ENCODE assay signal across 8 mouse cellular contexts in the genomic region with DNA sequence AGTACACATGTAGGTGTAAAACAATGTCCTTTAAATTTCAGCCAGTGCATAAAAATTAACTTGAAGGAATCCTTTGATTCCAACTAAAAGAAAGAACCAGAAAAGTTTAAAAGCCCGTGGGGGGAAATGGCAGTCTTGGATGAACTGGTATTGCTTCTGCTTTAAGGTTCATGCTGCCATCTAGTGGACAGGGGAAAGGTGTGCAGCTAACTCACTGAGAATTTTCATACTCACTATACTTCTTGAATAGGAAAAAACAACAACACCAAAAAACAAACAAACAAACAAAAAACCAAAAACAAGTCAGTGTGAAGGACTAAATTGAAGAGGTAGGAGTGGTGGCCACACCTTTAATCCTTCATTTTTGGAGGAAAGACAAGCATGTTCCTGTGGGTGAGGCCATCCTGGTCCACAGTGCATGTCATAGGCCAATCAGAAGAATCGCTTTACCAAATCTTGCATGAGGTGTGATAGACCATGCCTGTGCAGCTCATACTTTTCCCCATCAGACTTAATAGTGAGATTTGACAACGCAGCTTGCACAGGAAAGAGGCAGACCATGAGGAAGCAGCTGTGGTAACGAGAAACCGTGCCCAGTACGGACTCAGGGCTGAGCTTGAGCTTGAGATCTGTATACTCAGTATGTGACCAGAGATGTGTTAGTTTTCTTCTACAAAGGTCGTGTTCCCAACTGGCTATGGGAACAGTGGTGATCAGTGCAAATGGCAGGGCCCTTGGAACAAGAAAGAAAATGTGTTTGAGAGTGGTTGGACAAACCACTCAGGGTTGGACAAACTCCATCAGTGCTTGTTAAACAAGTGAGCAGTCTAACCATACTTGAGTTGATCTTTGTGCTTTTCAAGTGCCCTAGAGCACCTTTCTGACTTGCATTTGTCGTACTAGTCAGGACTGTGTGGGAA. TPM values are rescaled to one million over a fixed set of nuclear protein-coding genes. Genes with fewer than 3 reads are reported as not detected.
DNase-seq lines count a peak whose midpoint lies in the region; ATAC-seq lines count a peak whose summit lies in the region.

No protein-coding gene starts in this region.

- WGBS in neural tube, embryonic 13.5 days, result 75% methylated on average over 8 of the region's 8 CpGs

- no peak overlapping the region for H3K4me3 ChIP-seq in neural tube, embryonic 13.5 days

- H3K36me3 ChIP-seq in neural tube, embryonic 13.5 days, result no peaks in the 10 kb centered on the region

- no peak overlapping the region for H3K9ac ChIP-seq in neural tube, embryonic 13.5 days

- DNase-seq in layer of hippocampus, adult 11-12 months (ENCODE audit: low spot score), result peak; percentile 68
- no peak for DNase-seq in layer of hippocampus, postnatal 25 days (ENCODE audit: extremely low spot score in 1 of 2, low spot score in 1 of 2)
- DNase-seq in CD4-positive helper T cell, adult 2 months (ENCODE audit: low read depth, low spot score), result peak; percentile 52
- peak; percentile 47 for DNase-seq in MEL-GATA-1-ER (ENCODE audit: extremely low read depth, low read depth)
- DNase-seq in embryo, embryonic 11.5 days (ENCODE audit: low read depth, low spot score), result peak; percentile 61
- peak; percentile 33 for DNase-seq in layer of hippocampus, postnatal 10 days (ENCODE audit: low spot score in 2 of 2)
- no peak for DNase-seq in adrenal gland, adult 18-20 months (ENCODE audit: low spot score in 2 of 2)

- peaks cover 17% of the 10 kb centered on the region; the same call in 1 of the 2 replicates for H3K4me1 ChIP-seq in neural tube, embryonic 13.5 days (replicated peaks)

- H3K27me3 ChIP-seq in neural tube, embryonic 13.5 days, result peaks cover 3% of the 10 kb centered on the region; the same call in 1 of the 2 replicates

- peak; percentile 17; the same call in 1 of the 2 replicates for ATAC-seq in neural tube, embryonic 13.5 days (ENCODE audit: low read depth)

- H3K27ac ChIP-seq in neural tube, embryonic 13.5 days (replicated peaks), result no peak overlapping the region

- no peaks in the 10 kb centered on the region for H3K9me3 ChIP-seq in neural tube, embryonic 13.5 days

- no peak overlapping the region for H3K4me2 ChIP-seq in neural tube, embryonic 13.5 days

RNA-seq across cellular contexts. Expression of gene Stx18, which starts 52.8 kb away (rescaled TPM):
- total RNA-seq in layer of hippocampus, postnatal 25 days (2021), result 10 to 100 TPM; 38.3 to 39.7 TPM
- total RNA-seq in layer of hippocampus, postnatal 10 days (2021), result 10 to 100 TPM; 33.3 to 34.1 TPM
- 39.4 and 42.1 TPM in 2 replicates for polyA plus RNA-seq in neural tube, embryonic 13.5 days (2015; fragmentation: Nextera tagmentation; extraction: Ambion mirVana)
- total RNA-seq in adrenal gland, adult 18-20 months (2021), result 10 to 100 TPM; 34.7 to 42.5 TPM

Comparison
In these comparisons a context has a peak if more than half of its experiments do, and no peak if none do; other contexts are left out.
1. DNase-seq: peak in layer of hippocampus, adult 11-12 months (single experiment), CD4-positive helper T cell, adult 2 months (single experiment), MEL-GATA-1-ER (single experiment), embryo, embryonic 11.5 days (single experiment) and layer of hippocampus, postnatal 10 days (2 of 2); none in layer of hippocampus, postnatal 25 days (0 of 2) and adrenal gland, adult 18-20 months (0 of 2).